Mouse (Mus musculus) forebrain, embryonic 14.5 days (tissue): Measurements from ENCODE around the gene 2210408I21Rik. TPM values are rescaled to one million over a fixed set of nuclear protein-coding genes. Genes with fewer than 3 reads are reported as not detected.

Experiments
- ATAC-seq: fragments of 200-750 bp; cut with Nextera tagmentation; 2 replicates; pipeline ENCODE4 v1.8.0; 2017; ENCODE audit warnings: mild to moderate bottlenecking, moderate library complexity
- DNase-seq: peaks from one replicate; pipeline ENCODE4 v3.0.0-alpha.2; 2015; ENCODE audit warnings: low spot score
- H3K27ac ChIP-seq: fragments of 300-500 bp; sonication (generic); 2 replicates; pipeline ENCODE4 v1.5.1; 2014; ENCODE audit warnings: low read depth, mild to moderate bottlenecking, control low read depth, low read length, moderate library complexity
- H3K27me3 ChIP-seq: fragments of 300-500 bp; sonication (generic); replicated peaks from 2 replicates; pipeline ENCODE4 v1.6.1; 2014; ENCODE audit warnings: low read length, control low read depth, mixed read lengths; ENCODE audit not compliant: control insufficient read depth, insufficient read depth
- H3K36me3 ChIP-seq: fragments of 300-500 bp; sonication (generic); 2 replicates; pipeline ENCODE4 v1.6.1; 2014; ENCODE audit warnings: low read length, control low read depth; ENCODE audit not compliant: control insufficient read depth, insufficient read depth
- H3K4me1 ChIP-seq: fragments of 300-500 bp; sonication (generic); 2 replicates; pipeline ENCODE4 v1.6.1; 2014; ENCODE audit warnings: antibody characterized with exemption, low read length, control low read depth; ENCODE audit not compliant: control insufficient read depth, insufficient read depth
- H3K4me2 ChIP-seq: fragments of 300-500 bp; sonication (generic); 2 replicates; pipeline ENCODE4 v1.6.1; 2014; ENCODE audit warnings: mild to moderate bottlenecking, control low read depth, low read length
- H3K4me3 ChIP-seq: fragments of 300-500 bp; sonication (generic); 2 replicates; pipeline ENCODE4 v1.5.1; 2014; ENCODE audit warnings: low read depth, low read length, control low read depth
- H3K9ac ChIP-seq: fragments of 300-500 bp; sonication (generic); 2 replicates; pipeline ENCODE4 v1.6.1; 2014; ENCODE audit warnings: mild to moderate bottlenecking, low read length, control low read depth, moderate library complexity
- H3K9me3 ChIP-seq: fragments of 300-500 bp; sonication (generic); replicated peaks from 2 replicates; pipeline ENCODE4 v1.6.1; 2016; ENCODE audit warnings: low read length, control low read depth, mixed read lengths; ENCODE audit not compliant: control insufficient read depth
- WGBS: fragments of 180-500 bp; shearing (Covaris S2); extraction: QIAGEN DNeasy Blood & Tissue Kit; methylation state at CpG from one replicate; pipeline ENCODE4 v1.1.7; 2014; 5-methylcytosine and 5-hydroxymethylcytosine counted together
- polyA plus RNA-seq: library from polyadenylated mRNA; unstranded; fragments of >200 nt; fragmentation: Nextera tagmentation; extraction: Ambion mirVana; gene quantifications from 2 replicates; pipeline ENCODE4 v1.2.1, GENCODE M21; 2014

The 2210408I21Rik gene
- polyA plus RNA-seq, 1 experiment from 2014 or later, result 10.9 TPM

- 0 out of 2 replicates have a peak, but pooled peaks have one; percentile 23 for ATAC-seq
Measured at GRCm38 (mm10) chr13:77262715-77263338, 127.5 kb downstream of the 2210408I21Rik start.

DNA sequence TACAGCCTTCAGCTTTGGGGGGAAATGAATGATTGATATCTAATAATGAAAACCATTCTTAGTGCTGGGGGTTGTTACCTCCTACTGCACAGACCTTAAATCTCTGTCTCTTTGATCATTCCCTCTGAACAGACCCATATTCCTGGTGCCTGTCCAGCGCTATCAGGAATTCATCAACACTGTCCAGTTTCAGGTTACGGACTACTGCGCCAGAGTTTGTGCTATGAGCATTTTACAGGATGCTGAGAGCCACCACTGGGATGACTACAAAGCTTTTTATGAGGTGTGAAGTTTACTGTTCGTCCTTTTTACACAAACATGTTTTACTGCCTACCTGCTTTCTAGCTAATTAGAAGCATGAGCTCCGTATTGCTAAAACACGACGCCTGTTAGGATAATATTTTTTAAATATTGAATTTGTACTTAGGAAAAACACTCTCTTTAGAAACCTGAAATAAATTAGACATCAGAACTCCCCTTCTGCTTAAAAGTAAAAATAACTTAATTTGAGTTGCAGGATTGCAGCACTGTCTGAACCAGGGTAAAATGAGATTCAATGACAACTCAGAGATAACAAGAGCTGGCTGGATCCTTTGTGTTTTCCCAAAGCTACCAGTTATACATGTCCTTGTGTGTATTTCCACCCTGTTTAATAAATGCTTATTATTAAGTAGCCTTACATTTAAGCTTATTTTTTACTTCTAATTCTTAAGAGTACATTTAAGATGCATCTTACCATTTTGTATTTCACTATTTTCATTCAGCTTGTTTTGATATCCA, 128.2 kb downstream of the 2210408I21Rik start:
- ATAC-seq, result 0 out of 2 replicates have a peak, but pooled peaks have one; percentile 29
- WGBS, result 78% methylated on average over 7 of the region's 7 CpGs
- Histone ChIP-seq H3K9ac (no peak overlapping the region), H3K4me1 (no peaks in the 10 kb centered on the region; the same call in 1 of the 2 replicates), H3K4me3 (no peak overlapping the region), H3K27me3 (no peaks in the 10 kb centered on the region), H3K9me3 (no peaks in the 10 kb centered on the region), H3K36me3 (no peaks in the 10 kb centered on the region), H3K4me2 (no peak overlapping the region), H3K27ac (no peak overlapping the region)
- no peak for DNase-seq

More at GRCm38 (mm10) chr13:77262715-77263338, 127.5 kb downstream of the 2210408I21Rik start:
- Histone ChIP-seq H3K4me2 (no peak overlapping the region), H3K27ac (no peak overlapping the region), H3K9ac (no peak overlapping the region), H3K4me1 (no peaks in the 10 kb centered on the region; the same call in 1 of the 2 replicates), H3K36me3 (no peaks in the 10 kb centered on the region), H3K4me3 (no peak overlapping the region), H3K27me3 (no peaks in the 10 kb centered on the region), H3K9me3 (no peaks in the 10 kb centered on the region)
- WGBS, result 60% methylated on average over 3 of the region's 3 CpGs
- no peak for DNase-seq

DNA sequence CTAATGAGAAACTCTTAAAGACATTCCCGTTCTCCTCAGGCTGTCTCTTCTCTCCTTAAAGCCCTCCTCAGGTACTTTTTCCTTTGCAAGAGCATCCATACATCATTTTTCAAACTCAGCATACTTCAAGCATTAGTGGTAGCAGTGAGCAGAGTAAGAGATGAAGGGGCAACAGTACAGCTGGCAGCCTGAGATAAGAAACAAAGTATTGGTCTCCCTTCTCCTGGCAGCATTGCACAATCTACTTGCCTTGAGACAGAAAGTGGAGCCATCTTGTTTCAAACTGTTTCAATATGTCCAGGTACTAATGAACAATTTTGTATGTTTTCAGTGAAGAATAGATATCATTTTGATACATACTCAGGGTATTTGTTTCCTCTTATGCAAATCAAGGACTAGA, 129.1 kb downstream of the 2210408I21Rik start:
- no peaks in the 10 kb centered on the region for H3K36me3 ChIP-seq
- H3K4me3 ChIP-seq, result no peak overlapping the region
- H3K9ac ChIP-seq, result no peak overlapping the region
- 78% methylated on average over 1 of the region's 1 CpGs for WGBS
- no peak overlapping the region for H3K4me2 ChIP-seq
- DNase-seq (no peak), ATAC-seq (no peak)
- no peak overlapping the region for H3K27ac ChIP-seq
- no peaks in the 10 kb centered on the region for H3K27me3 ChIP-seq
- H3K9me3 ChIP-seq, result no peaks in the 10 kb centered on the region
- no peaks in the 10 kb centered on the region; the same call in 1 of the 2 replicates for H3K4me1 ChIP-seq

DNA sequence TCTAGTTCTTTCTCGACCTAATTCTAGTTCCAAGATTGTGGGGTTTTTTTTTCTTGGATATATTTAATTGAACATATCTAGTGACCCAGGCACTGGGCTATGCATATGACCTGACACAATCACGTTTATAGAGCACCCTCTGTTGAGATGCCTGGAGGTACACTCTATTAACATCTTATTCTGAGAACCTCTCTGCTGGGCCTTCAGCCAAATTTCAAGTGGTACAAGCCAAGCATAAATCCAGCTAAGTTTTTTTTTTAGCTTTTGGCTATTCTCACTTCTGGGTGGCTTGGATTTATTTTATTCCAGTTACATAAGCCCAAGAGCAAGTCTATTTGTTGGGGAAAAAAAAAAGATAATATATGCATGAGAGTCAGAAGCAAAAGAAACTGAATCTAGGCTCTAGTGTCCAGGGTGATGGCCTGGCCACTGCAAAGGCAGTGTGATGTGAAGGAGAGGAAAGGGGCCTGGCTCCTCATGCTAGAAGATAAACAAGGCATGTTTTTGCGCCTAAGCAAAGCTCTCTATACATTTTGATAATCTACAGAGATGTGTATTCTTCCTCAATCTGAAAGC, 139.9 kb downstream of the 2210408I21Rik start:
- Histone ChIP-seq H3K36me3 (no peaks in the 10 kb centered on the region), H3K4me2 (no peak overlapping the region), H3K9me3 (no peaks in the 10 kb centered on the region), H3K4me3 (no peak overlapping the region), H3K27me3 (no peaks in the 10 kb centered on the region), H3K4me1 (no peaks in the 10 kb centered on the region; the same call in 1 of the 2 replicates), H3K9ac (no peak overlapping the region), H3K27ac (no peak overlapping the region)
- DNase-seq, result peak; percentile 5
- 69% methylated on average over 3 of the region's 3 CpGs for WGBS
- ATAC-seq, result no peak; the same call in 1 of the 2 replicates

DNA sequence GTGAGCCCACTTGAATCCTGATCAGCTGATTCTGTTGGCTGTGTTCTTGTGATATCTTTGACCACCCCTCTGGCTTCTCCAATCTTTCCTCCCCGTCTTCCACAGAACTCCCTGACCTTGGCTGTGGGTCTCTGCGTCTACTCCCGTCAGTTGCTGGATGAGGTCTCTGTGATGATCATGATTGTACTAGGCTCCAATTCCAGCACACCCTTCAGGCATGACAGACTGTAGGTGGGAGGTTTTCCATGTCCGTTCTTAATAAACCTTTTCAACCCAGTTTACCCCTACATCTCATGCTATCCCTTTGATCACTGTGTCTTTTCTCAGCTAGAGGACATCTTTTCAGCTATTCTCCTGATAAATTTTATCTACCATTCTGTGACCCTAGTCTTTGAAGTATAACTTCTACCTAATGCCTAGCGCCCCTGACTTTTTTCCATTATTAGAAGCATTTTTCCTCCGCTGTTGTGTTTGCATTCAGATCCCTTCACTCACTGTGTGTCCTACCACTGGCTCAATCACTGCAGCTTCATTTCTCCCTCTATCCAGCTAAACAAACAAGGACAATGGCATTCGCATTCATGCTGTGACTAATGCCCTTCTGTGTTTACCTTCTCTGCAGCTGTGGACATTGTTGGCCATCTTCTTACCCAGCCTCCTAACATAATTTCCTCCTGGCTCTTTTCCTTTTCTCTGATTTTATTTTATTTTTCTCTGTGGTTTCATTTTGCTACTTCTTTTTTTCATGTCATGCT, 143.5 kb downstream of the 2210408I21Rik start:
- Histone ChIP-seq H3K4me3 (no peak overlapping the region), H3K9ac (no peak overlapping the region), H3K4me1 (no peaks in the 10 kb centered on the region; the same call in 1 of the 2 replicates), H3K27me3 (no peaks in the 10 kb centered on the region), H3K9me3 (no peaks in the 10 kb centered on the region), H3K27ac (no peak overlapping the region), H3K4me2 (no peak overlapping the region), H3K36me3 (no peaks in the 10 kb centered on the region)
- 76% methylated on average over 7 of the region's 7 CpGs for WGBS
- no peak for ATAC-seq
- no peak for DNase-seq

- H3K4me3 ChIP-seq, result no peak overlapping the region
- DNase-seq (peak; percentile 80), ATAC-seq (peak; percentile 93)
- WGBS, result 69% methylated on average over 3 of the region's 3 CpGs
- no peak overlapping the region for H3K27ac ChIP-seq
- H3K27me3 ChIP-seq, result no peaks in the 10 kb centered on the region
- H3K36me3 ChIP-seq, result no peaks in the 10 kb centered on the region
- H3K9me3 ChIP-seq, result no peaks in the 10 kb centered on the region
- no peaks in the 10 kb centered on the region for H3K4me1 ChIP-seq
- no peak overlapping the region for H3K9ac ChIP-seq
- no peak overlapping the region for H3K4me2 ChIP-seq
Measured at GRCm38 (mm10) chr13:77295519-77295918, 160.2 kb downstream of the 2210408I21Rik start.

DNA sequence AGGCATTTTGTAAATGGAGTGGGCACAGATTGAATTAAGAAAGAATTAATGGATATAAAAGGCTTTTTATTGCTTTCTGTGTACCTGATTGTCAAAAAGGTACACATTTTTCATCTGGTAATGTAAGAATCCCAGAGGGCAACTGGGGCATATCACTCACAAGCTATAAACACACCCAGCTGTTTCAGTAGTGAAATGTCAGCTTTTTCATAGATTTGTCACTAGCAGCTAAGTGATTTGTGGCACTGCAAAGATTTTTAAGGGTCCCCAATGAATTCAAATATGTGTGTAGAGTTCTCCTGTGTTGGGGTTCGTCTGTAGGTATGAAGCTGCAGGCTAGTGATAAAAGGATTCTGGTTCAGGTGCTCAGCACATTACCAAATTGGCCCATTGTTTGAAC, 188.8 kb downstream of the 2210408I21Rik start:
- Histone ChIP-seq H3K36me3 (no peaks in the 10 kb centered on the region), H3K27me3 (no peaks in the 10 kb centered on the region)

DNA sequence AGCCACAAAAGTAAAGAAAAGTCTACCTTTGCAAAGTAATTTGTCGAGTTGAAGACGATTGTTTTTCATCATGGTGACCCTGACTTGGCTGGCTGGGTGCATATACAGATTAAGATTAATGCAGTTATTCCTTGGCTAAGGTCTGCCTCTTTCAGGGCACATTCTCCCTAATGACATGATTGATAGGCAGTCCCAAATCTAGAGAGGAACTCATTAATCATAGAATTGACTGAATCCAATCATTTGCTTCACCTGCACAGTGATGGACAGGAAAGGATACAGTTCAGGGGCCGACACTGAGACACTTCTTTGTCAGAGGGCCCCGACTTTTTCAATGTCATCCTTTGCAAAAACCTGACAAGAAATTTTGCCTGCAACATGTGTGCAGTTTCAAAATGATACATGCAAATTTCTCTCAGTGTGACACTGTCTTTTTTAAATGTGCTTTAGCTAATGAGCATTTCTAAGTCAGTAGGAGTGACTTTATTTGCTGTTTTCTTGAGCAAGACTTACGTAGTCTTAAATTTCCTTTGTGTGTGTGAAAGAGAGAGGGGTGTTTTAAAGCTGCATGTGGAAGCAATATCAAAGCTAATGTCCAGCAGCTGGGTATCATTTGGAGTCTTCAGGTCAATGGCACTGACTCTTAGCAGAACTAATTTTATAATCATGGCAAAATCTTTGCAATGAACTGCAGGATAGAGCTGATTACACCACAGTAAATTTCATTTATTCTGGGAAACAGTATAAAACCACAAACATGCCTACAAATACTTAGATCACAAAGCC, 191.0 kb downstream of the 2210408I21Rik start:
- no peaks in the 10 kb centered on the region for H3K9me3 ChIP-seq
- H3K9ac ChIP-seq, result no peak overlapping the region
- H3K27me3 ChIP-seq, result no peaks in the 10 kb centered on the region
- no peaks in the 10 kb centered on the region for H3K4me1 ChIP-seq
- WGBS, result 61% methylated on average over 5 of the region's 5 CpGs
- no peak overlapping the region for H3K4me3 ChIP-seq
- ATAC-seq (no peak), DNase-seq (no peak)
- no peak overlapping the region for H3K4me2 ChIP-seq
- no peaks in the 10 kb centered on the region for H3K36me3 ChIP-seq
- no peak overlapping the region for H3K27ac ChIP-seq

More for the DNA sequence above, 188.8 kb downstream of the 2210408I21Rik start:
- Histone ChIP-seq H3K4me3 (no peak overlapping the region), H3K4me2 (no peak overlapping the region), H3K9ac (no peak overlapping the region), H3K9me3 (no peaks in the 10 kb centered on the region), H3K27ac (no peak overlapping the region), H3K4me1 (no peaks in the 10 kb centered on the region)
- WGBS, result 79% methylated on average over 1 of the region's 1 CpGs
- DNase-seq, result no peak
- ATAC-seq, result no peak
